Mouse (Mus musculus) intestine, embryonic 15.5 days (tissue): Measurements from ENCODE around the gene Matn4. TPM values are rescaled to one million over a fixed set of nuclear protein-coding genes. Genes with fewer than 3 reads are reported as not detected.
A peak's percentile ranks its signal among the peaks of the same experiment; 100 is the strongest.

Experiments
- ATAC-seq: fragments of 200-750 bp; cut with Nextera tagmentation; 2 replicates; pipeline ENCODE4 v1.8.0; 2017; ENCODE audit warnings: moderate TSS enrichment, moderate library complexity
- H3K27ac ChIP-seq: fragments of 300-500 bp; sonication (generic); 2 replicates; pipeline ENCODE4 v1.5.1; 2015; ENCODE audit warnings: mild to moderate bottlenecking, inconsistent platforms
- H3K27me3 ChIP-seq: fragments of 300-500 bp; sonication (generic); replicated peaks from 2 replicates; pipeline ENCODE4 v1.6.1; 2015; ENCODE audit warnings: inconsistent platforms
- H3K36me3 ChIP-seq: fragments of 300-500 bp; sonication (generic); 2 replicates; pipeline ENCODE4 v1.6.1; 2015; ENCODE audit warnings: inconsistent platforms
- H3K4me1 ChIP-seq: fragments of 300-500 bp; sonication (generic); replicated peaks from 2 replicates; pipeline ENCODE4 v1.6.1; 2015; ENCODE audit warnings: inconsistent platforms
- H3K4me2 ChIP-seq: fragments of 300-500 bp; sonication (generic); replicated peaks from 2 replicates; pipeline ENCODE4 v1.6.1; 2015; ENCODE audit warnings: mild to moderate bottlenecking, inconsistent platforms
- H3K4me3 ChIP-seq: fragments of 300-500 bp; sonication (generic); replicated peaks from 2 replicates; pipeline ENCODE4 v1.5.1; 2015; ENCODE audit warnings: inconsistent platforms
- H3K9ac ChIP-seq: fragments of 300-500 bp; sonication (generic); 2 replicates; pipeline ENCODE4 v1.6.1; 2015; ENCODE audit warnings: inconsistent platforms
- H3K9me3 ChIP-seq: fragments of 300-500 bp; sonication (generic); 2 replicates; pipeline ENCODE4 v1.6.1; 2016; ENCODE audit warnings: inconsistent platforms
- WGBS: fragments of 180-500 bp; shearing (Covaris S2); methylation state at CpG from one replicate; pipeline ENCODE4 v1.1.7; 2015; 5-methylcytosine and 5-hydroxymethylcytosine counted together
- polyA plus RNA-seq: library from polyadenylated mRNA; unstranded; fragments of >200 nt; fragmentation: Nextera tagmentation; extraction: Ambion mirVana; gene quantifications from 2 replicates; pipeline ENCODE4 v1.2.1, GENCODE M21; 2015

The Matn4 gene
- polyA plus RNA-seq, 1 experiment from 2014 or later, result 9.3 TPM

GRCm38 (mm10) chr2:164403396-164404081, 1.4 kb downstream of the Matn4 start:
- peaks cover 68% of the 10 kb centered on the region for H3K27me3 ChIP-seq
- H3K9me3 ChIP-seq, result no peaks in the 10 kb centered on the region
- H3K4me3 ChIP-seq, result peak overlapping the region; percentile 42; the same call in 1 of the 2 replicates
- no peak for ATAC-seq
- WGBS, result 25% methylated on average over 14 of the region's 14 CpGs
- no peak overlapping the region for H3K9ac ChIP-seq
- peak overlapping the region; percentile 87 for H3K4me2 ChIP-seq
- H3K36me3 ChIP-seq, result no peaks in the 10 kb centered on the region
- no peak overlapping the region for H3K27ac ChIP-seq
- H3K4me1 ChIP-seq, result peaks cover 24% of the 10 kb centered on the region

DNA sequence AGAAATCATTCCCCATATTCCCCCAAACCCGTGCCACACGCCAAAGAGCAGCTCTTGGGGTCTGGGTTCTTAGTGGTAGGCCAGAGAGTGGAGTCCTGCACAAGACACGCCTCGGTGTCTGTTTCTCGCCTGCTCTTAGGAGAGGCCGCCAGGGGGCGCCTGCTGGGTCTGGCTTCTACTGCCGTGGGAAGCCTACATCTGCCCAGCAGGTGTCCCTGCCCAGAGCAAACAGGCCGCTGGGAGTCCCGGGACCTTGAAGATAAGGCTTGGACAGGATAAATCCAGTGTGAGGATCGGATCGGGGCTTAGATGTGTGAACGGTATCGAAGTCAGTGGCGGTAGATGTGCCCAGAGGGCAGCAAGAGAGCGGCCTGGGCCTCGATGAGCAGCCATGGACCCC, 2.1 kb downstream of the Matn4 start, which contains the start of gene Rbpjl:
Gene Rbpjl (plus strand): TSS at position 236 of the 400 bp plus-strand sequence.
- Histone ChIP-seq H3K36me3 (no peaks in the 10 kb centered on the region), H3K9me3 (no peaks in the 10 kb centered on the region), H3K27me3 (peaks cover 61% of the 10 kb centered on the region), H3K4me1 (peaks cover 24% of the 10 kb centered on the region), H3K4me2 (peak within 1 kb of the TSS; percentile 87), H3K4me3 (peak within 1 kb of the TSS; percentile 42), H3K27ac (no peak within 1 kb of the TSS), H3K9ac (no peak within 1 kb of the TSS)
- 4% methylated on average over 17 of the region's 17 CpGs for WGBS
- ATAC-seq, result peak; percentile 52

DNA sequence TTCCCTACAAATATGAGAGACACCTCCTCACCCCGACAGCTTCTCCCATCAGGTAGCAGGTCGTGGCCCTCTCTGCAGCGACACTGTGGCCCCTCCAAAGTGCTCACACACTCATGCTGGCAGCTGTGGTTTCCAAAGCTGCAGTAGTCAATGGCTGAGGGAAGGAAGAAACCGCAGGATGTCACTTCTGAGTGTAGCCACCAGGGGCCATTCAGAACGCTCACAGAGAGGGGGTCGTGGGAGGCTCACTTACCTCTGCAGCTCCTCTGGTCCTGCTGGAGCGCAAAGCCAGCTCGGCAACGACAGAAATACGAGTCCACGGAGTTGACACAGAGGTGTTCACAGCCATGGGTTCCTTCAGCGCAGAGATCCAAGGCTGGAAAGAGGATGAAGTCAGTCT, 8.0 kb downstream of the Matn4 start:
- Histone ChIP-seq H3K4me2 (no peak overlapping the region), H3K9ac (no peak overlapping the region), H3K4me3 (no peak overlapping the region), H3K4me1 (peaks cover 6% of the 10 kb centered on the region; the same call in 1 of the 2 replicates), H3K9me3 (no peaks in the 10 kb centered on the region), H3K36me3 (no peaks in the 10 kb centered on the region), H3K27me3 (peaks cover 29% of the 10 kb centered on the region), H3K27ac (no peak overlapping the region)
- 77% methylated on average over 12 of the region's 12 CpGs for WGBS
- ATAC-seq, result no peak

GRCm38 (mm10) chr2:164396076-164396475, 8.9 kb downstream of the Matn4 start:
- no peaks in the 10 kb centered on the region for H3K36me3 ChIP-seq
- H3K27me3 ChIP-seq, result peaks cover 21% of the 10 kb centered on the region
- H3K9me3 ChIP-seq, result no peaks in the 10 kb centered on the region
- peaks cover 6% of the 10 kb centered on the region; the same call in 1 of the 2 replicates for H3K4me1 ChIP-seq
- ATAC-seq, result no peak
- 92% methylated on average over 7 of the region's 7 CpGs for whole genome bisulfite sequencing
- H3K9ac ChIP-seq, result no peak overlapping the region
- H3K4me3 ChIP-seq, result no peak overlapping the region
- no peak overlapping the region for H3K27ac ChIP-seq
- H3K4me2 ChIP-seq, result no peak overlapping the region

GRCm38 (mm10) chr2:164393126-164393525, 11.8 kb downstream of the Matn4 start:
- H3K36me3 ChIP-seq, result no peaks in the 10 kb centered on the region
- H3K4me1 ChIP-seq, result peaks cover 3% of the 10 kb centered on the region
- H3K27me3 ChIP-seq, result peaks cover 5% of the 10 kb centered on the region
- no peak overlapping the region for H3K4me2 ChIP-seq
- WGBS, result 79% methylated on average over 29 of the region's 29 CpGs
- no peak overlapping the region for H3K9ac ChIP-seq
- no peaks in the 10 kb centered on the region for H3K9me3 ChIP-seq
- no peak overlapping the region for H3K27ac ChIP-seq
- no peak for ATAC-seq
- H3K4me3 ChIP-seq, result no peak overlapping the region

GRCm38 (mm10) chr2:164389499-164389898, 15.5 kb downstream of the Matn4 start:
- peak overlapping the region; percentile 50; the same call in 1 of the 2 replicates for H3K9ac ChIP-seq

DNA sequence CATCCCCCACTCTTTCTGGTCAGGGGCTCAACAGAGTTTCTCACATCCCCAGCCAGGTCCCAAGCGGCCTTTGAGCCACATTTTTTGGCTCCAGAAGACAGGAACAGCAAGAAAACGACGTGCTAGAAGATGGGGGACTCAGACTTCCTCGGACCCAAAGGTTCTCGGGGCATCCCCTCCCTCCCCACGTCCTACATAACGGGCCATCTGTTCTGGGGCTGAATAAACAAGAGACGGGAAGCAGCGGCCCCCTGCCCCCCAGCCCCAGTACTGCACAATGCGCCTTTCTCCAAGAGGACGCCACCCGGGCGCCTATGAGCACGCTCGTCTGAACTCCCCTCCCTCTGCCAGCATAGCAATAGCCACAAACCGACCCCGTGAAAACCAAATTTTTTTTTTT, 15.9 kb downstream of the Matn4 start, which contains the start of gene Slpi:
Gene Slpi (minus strand): TSS at position 76 of the 400 bp plus-strand sequence.
- Histone ChIP-seq H3K27ac (0 out of 2 replicates have a peak within 1 kb of the TSS, but pooled peaks have one; percentile 17), H3K27me3 (peaks cover 12% of the 10 kb centered on the region), H3K36me3 (no peaks in the 10 kb centered on the region), H3K9me3 (no peaks in the 10 kb centered on the region), H3K9ac (peak within 1 kb of the TSS; percentile 50; the same call in 1 of the 2 replicates), H3K4me3 (peak within 1 kb of the TSS; percentile 52), H3K4me2 (peak within 1 kb of the TSS; percentile 92), H3K4me1 (peaks cover 10% of the 10 kb centered on the region)
- 2% methylated on average over 17 of the region's 17 CpGs for WGBS
- peak; percentile 57; the same call in 1 of the 2 replicates for ATAC-seq

More at GRCm38 (mm10) chr2:164389499-164389898, 15.5 kb downstream of the Matn4 start:
- Histone ChIP-seq H3K4me2 (peak overlapping the region; percentile 92), H3K36me3 (no peaks in the 10 kb centered on the region), H3K9me3 (no peaks in the 10 kb centered on the region), H3K4me3 (peak overlapping the region; percentile 52), H3K27ac (0 out of 2 replicates have a peak overlapping the region, but pooled peaks have one; percentile 17), H3K27me3 (peaks cover 12% of the 10 kb centered on the region), H3K4me1 (peaks cover 10% of the 10 kb centered on the region)
- WGBS, result 1% methylated on average over 30 of the region's 30 CpGs
- ATAC-seq, result peak; percentile 66

DNA sequence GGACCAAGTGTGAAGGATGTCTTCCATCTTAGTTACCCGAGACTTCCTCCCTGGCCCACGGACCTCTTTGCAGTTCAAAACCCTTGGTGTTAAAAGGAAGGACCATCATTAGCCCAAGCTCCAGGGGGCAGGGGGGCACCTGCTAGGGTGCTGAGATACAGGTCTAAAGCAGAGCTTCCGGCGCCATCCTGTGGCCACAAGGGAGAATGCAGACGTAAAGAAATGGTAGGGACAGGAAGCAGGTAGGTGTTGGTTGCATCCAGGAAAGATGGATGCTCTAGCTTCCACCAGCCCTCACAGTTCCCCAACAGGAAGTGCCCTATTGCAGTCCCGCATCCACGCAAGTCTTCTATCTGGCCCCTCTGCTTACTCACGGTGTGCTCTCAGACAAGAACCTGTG, 18.0 kb downstream of the Matn4 start:
- Histone ChIP-seq H3K9me3 (no peaks in the 10 kb centered on the region), H3K36me3 (no peaks in the 10 kb centered on the region), H3K9ac (no peak overlapping the region), H3K27me3 (peaks cover 12% of the 10 kb centered on the region; the same call in 1 of the 2 replicates), H3K4me1 (peaks cover 10% of the 10 kb centered on the region), H3K4me2 (peak overlapping the region; percentile 39; the same call in 1 of the 2 replicates), H3K4me3 (no peak overlapping the region), H3K27ac (no peak overlapping the region)
- 14% methylated on average over 8 of the region's 8 CpGs for WGBS
- ATAC-seq, result no peak

DNA sequence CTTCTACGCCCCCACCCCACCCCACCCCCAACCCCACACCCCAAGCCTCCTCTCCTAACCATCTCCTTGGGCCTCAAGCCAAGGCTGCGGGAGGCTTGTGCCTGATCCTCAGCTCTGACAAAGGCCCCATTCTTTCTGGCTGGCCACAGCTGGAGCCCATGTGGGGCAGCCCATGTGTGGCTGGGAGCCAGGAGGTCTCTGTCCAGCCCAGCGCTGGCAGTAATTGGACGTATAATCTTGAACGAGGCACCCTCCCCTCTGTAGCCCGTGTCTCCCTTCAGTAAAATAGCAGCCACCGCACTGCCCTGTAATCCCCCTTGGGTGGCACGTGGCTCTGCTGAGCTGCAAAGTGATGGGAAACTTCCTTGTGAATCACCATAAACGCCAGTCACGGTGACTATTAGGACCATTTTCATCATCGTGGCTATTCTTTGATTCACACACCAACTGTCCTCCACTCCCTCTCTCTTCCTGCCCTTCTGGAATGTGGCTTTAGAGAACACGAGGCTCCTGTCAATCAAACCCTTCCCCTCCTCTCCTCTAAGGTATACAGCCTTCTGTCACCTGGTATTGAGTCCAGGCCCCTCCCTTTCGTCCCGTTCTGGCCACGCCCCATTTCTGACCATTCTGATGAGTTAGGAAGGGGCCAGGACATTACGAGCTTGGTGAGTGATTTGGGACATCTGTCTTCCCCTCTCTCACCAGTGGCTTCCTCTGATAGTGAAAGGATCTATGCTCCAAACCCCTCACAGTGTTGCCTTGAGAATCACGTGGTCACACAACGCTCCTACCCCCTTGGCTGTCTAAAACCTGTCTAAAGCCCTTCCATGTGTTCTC, 18.8 kb downstream of the Matn4 start:
- Histone ChIP-seq H3K36me3 (no peaks in the 10 kb centered on the region), H3K4me1 (peaks cover 10% of the 10 kb centered on the region), H3K4me2 (peak overlapping the region; percentile 39), H3K4me3 (no peak overlapping the region), H3K27me3 (peaks cover 12% of the 10 kb centered on the region; the same call in 1 of the 2 replicates), H3K27ac (no peak overlapping the region), H3K9ac (no peak overlapping the region), H3K9me3 (no peaks in the 10 kb centered on the region)
- peak; percentile 62 for ATAC-seq
- 17% methylated on average over 18 of the region's 18 CpGs for WGBS

DNA sequence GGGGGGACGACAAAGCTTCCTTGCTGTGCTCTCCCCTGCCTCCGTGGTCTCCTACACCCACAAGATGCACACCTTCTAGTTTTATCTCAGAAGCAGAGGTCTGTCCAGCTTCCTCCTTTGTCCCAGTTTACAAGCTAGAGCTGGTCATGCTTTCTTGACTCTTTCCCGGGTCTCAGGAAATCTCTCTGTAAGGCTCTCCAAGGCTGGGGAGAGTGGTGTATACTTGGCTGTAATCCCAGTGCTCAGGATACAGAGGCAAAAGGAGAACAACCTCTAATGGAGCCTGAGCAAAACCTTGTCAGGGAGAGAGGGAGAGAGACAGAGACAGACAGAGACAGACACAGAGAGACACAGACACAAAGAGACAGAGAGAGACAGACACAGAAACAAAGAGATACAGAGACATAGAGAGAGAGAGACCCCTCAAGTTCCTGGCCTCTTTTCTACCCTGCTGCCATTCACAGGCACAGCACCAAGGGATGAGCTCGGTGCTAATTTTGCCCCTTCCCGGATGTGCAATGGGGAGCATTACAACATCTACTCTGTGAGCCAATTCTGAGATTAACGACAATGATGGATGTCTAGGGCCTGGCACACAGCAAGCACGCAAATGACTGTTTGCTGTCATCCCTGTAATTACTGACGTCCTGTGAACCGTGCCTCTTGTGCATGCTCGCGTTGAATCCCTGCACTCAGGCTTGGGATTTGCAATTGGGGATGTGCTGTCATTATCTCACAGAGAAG, 21.1 kb downstream of the Matn4 start:
- H3K4me2 ChIP-seq, result no peak overlapping the region
- H3K4me1 ChIP-seq, result peaks cover 8% of the 10 kb centered on the region; the same call in 1 of the 2 replicates
- no peak overlapping the region for H3K4me3 ChIP-seq
- peaks cover 12% of the 10 kb centered on the region; the same call in 1 of the 2 replicates for H3K27me3 ChIP-seq
- no peaks in the 10 kb centered on the region for H3K36me3 ChIP-seq
- no peaks in the 10 kb centered on the region for H3K9me3 ChIP-seq
- ATAC-seq, result no peak
- WGBS, result 46% methylated on average over 11 of the region's 11 CpGs
- no peak overlapping the region for H3K27ac ChIP-seq
- no peak overlapping the region for H3K9ac ChIP-seq

DNA sequence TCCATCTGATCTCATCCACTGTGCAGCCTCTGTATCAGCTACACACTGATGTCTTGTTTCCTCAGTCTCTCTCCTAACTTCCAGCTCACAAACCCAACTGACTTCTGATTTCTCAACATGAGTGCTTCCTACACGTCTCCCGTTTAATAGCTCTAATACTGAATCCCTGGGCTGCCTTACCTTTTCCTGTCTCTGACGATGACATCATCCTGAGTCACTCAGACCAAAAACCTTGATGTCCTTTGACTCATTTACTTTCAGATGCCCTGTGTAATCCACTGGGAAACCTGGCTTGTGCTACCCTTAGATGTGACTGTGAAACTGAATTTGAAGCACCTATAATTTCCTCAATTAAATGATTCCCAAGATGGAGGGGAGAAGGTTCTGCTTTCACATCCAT, 22.0 kb downstream of the Matn4 start:
- H3K4me1 ChIP-seq, result peaks cover 8% of the 10 kb centered on the region; the same call in 1 of the 2 replicates
- H3K9me3 ChIP-seq, result no peaks in the 10 kb centered on the region
- no peak for ATAC-seq
- no peak overlapping the region for H3K4me2 ChIP-seq
- 77% methylated on average over 3 of the region's 3 CpGs for WGBS
- H3K36me3 ChIP-seq, result no peaks in the 10 kb centered on the region
- H3K27me3 ChIP-seq, result peaks cover 5% of the 10 kb centered on the region; the same call in 1 of the 2 replicates
- no peak overlapping the region for H3K4me3 ChIP-seq
- no peak overlapping the region for H3K27ac ChIP-seq
- no peak overlapping the region for H3K9ac ChIP-seq
